Mouse (Mus musculus): ENCODE data around the gene Tead2. TPM values are rescaled to one million over a fixed set of nuclear protein-coding genes. Genes with fewer than 3 reads are reported as not detected.

The Tead2 gene
- polyA plus RNA-seq, 1 experiment = 8.0 TPM

DNA sequence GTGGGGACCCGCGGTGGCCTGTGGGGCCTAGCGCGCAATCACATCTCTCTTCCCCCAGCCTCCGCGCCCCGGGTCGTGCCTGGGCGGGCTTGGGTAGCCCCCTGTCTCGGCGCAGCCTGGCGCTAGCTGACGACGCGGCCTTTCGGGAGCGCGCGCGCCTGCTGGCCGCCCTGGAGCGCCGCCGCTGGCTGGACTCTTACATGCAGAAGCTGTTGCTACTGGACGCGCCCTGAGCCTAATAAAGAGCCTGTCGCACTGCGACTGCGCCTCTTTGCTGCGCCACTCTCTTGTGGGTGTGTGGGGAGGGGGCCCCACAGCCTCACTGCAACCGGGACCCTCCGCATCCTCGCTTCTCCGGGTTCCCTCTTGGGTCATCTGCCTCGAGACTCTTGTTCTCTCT, 34.0 kb upstream of the Tead2 start:
- no peaks in the 10 kb centered on the region for H3K36me3 ChIP-seq (ENCODE audit: control insufficient read depth, insufficient read depth, low read length)
- H3K27ac ChIP-seq (ENCODE audit: insufficient read depth, low read depth, low read length) = no peak overlapping the region
- H3K4me1 ChIP-seq (ENCODE audit: control insufficient read depth, insufficient read depth, insufficient read length, low read length) = peaks cover 10% of the 10 kb centered on the region
- H3K27me3 ChIP-seq (ENCODE audit: control insufficient read depth, insufficient read depth, low read length) = peaks cover 53% of the 10 kb centered on the region
- TF ChIP-seq POLR2A (IDR thresholded peaks at IDR 0.05; ENCODE audit: low read depth, low read length) (no peak), CTCF (IDR thresholded peaks at IDR 0.05; ENCODE audit: extremely low read depth, insufficient read length, insufficient replicate concordance, low read depth, low read length) (no peak)
- H3K4me3 ChIP-seq (ENCODE audit: low read depth, low read length) = peak overlapping the region; percentile 11; the same call in 1 of the 2 replicates
- 5% methylated on average over 35 of the region's 35 CpGs for WGBS

DNA sequence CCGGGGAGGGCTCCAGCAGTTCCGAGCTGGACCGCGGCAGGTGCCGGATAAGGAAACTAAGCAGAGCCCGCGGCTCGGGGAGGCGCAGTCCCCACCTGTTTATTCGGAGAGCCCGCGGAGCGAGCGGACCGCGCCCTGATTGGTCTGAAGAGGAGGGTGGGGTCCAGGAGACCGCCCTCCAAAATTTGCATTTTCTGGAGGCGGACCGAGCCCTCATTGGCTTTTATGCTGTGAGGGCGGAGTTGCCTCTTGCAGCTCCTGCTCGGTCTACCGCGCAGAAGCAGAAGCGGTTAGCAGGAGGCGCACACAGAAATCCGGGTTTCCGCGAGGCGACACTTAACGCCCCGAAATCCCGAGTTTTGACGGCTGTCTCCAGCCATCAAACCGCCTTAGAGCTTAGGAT, 33.4 kb upstream of the Tead2 start:
- no peak overlapping the region for H3K27ac ChIP-seq (ENCODE audit: insufficient read depth, low read depth, low read length)
- H3K4me3 ChIP-seq (ENCODE audit: low read depth, low read length) = peak overlapping the region; percentile 54
- TF ChIP-seq POLR2A (IDR thresholded peaks at IDR 0.05; ENCODE audit: low read depth, low read length) (no peak), CTCF (IDR thresholded peaks at IDR 0.05; ENCODE audit: extremely low read depth, insufficient read length, insufficient replicate concordance, low read depth, low read length) (no peak)
- peaks cover 46% of the 10 kb centered on the region for H3K27me3 ChIP-seq (ENCODE audit: control insufficient read depth, insufficient read depth, low read length)
- no peaks in the 10 kb centered on the region for H3K36me3 ChIP-seq (ENCODE audit: control insufficient read depth, insufficient read depth, low read length)
- peaks cover 10% of the 10 kb centered on the region for H3K4me1 ChIP-seq (ENCODE audit: control insufficient read depth, insufficient read depth, insufficient read length, low read length)
- under 1% methylated on average over 34 of the region's 34 CpGs for WGBS

DNA sequence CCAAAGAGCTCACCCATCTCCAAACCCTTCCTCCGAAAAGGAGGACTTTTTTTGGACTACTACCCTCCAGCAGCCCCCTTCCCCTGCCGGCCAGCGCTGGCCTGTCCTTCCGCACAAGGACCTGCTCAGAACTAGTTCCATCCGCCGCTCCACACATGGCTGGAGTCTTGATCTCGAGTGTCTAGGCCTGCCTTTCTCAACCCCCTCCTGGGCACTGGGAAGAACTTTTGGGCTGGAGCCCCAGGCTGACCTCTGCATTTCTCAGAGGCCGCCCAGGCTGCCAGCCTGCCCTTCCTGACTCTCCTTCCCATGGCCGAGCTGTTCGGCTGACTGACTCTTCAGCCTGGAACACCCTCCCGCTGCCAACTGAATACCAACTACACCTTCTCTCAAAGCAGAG, 32.9 kb upstream of the Tead2 start:
- Histone ChIP-seq H3K4me1 (ENCODE audit: control insufficient read depth, insufficient read depth, insufficient read length, low read length) (peaks cover 10% of the 10 kb centered on the region), H3K27ac (ENCODE audit: insufficient read depth, low read depth, low read length) (no peak overlapping the region), H3K36me3 (ENCODE audit: control insufficient read depth, insufficient read depth, low read length) (no peaks in the 10 kb centered on the region), H3K27me3 (ENCODE audit: control insufficient read depth, insufficient read depth, low read length) (peaks cover 42% of the 10 kb centered on the region), H3K4me3 (ENCODE audit: low read depth, low read length) (peak overlapping the region; percentile 40)
- 20% methylated on average over 11 of the region's 11 CpGs for WGBS
- no peak for TF ChIP-seq POLR2A (IDR thresholded peaks at IDR 0.05; ENCODE audit: low read depth, low read length)
- no peak for TF ChIP-seq CTCF (IDR thresholded peaks at IDR 0.05; ENCODE audit: extremely low read depth, insufficient read length, insufficient replicate concordance, low read depth, low read length)

DNA sequence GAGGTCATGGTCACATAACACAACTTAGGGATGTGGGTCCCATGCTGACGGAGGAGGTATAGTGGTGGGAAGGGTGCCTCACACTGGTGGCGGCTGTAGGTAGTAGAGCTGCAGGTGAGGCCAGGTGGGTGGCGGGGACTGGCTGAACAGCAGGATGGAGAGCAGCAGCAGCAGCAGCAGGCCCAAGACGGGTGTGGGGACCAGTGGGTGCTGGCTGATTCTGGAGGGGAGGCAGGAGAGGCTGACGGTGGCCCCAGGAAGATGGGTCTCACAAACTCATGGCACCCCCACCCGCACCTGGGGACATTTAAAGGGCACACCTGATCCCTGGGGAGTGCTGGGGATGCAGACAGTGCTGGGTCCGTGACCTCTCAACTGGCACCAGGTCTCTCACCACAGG, 31.9 kb upstream of the Tead2 start:
- Histone ChIP-seq H3K4me1 (ENCODE audit: control insufficient read depth, insufficient read depth, insufficient read length, low read length) (peaks cover 10% of the 10 kb centered on the region), H3K4me3 (ENCODE audit: low read depth, low read length) (no peak overlapping the region), H3K27me3 (ENCODE audit: control insufficient read depth, insufficient read depth, low read length) (peaks cover 32% of the 10 kb centered on the region), H3K27ac (ENCODE audit: insufficient read depth, low read depth, low read length) (no peak overlapping the region), H3K36me3 (ENCODE audit: control insufficient read depth, insufficient read depth, low read length) (no peaks in the 10 kb centered on the region)
- WGBS = 68% methylated on average over 7 of the region's 7 CpGs
- TF ChIP-seq CTCF (IDR thresholded peaks at IDR 0.05; ENCODE audit: extremely low read depth, insufficient read length, insufficient replicate concordance, low read depth, low read length) (no peak), POLR2A (IDR thresholded peaks at IDR 0.05; ENCODE audit: low read depth, low read length) (no peak)

DNA sequence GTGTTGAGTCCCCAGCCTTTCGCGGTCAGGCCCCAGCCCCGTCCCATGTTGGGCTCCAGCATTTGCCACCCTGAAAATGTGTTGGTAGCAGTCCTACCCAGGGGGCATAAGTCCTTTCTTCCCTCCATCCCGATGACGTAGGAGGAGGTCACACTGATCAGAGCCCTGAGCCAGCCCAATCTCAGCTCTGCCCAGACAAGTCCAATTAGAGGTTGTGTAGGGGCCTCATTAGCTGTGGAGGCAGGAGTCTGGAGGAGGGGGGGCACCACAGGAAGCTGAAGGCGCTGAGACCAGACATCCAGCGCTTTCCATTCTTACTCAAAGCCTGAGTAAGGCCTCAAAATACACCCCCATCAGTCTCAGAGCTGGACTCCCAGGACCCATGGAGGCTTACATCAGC, 29.6 kb upstream of the Tead2 start:
- WGBS = 74% methylated on average over 7 of the region's 7 CpGs
- TF ChIP-seq CTCF (IDR thresholded peaks at IDR 0.05; ENCODE audit: extremely low read depth, insufficient read length, insufficient replicate concordance, low read depth, low read length) (no peak), POLR2A (IDR thresholded peaks at IDR 0.05; ENCODE audit: low read depth, low read length) (no peak)
- Histone ChIP-seq H3K4me1 (ENCODE audit: control insufficient read depth, insufficient read depth, insufficient read length, low read length) (peaks cover 10% of the 10 kb centered on the region), H3K27ac (ENCODE audit: insufficient read depth, low read depth, low read length) (no peak overlapping the region), H3K36me3 (ENCODE audit: control insufficient read depth, insufficient read depth, low read length) (no peaks in the 10 kb centered on the region), H3K27me3 (ENCODE audit: control insufficient read depth, insufficient read depth, low read length) (peaks cover 28% of the 10 kb centered on the region), H3K4me3 (ENCODE audit: low read depth, low read length) (no peak overlapping the region)

DNA sequence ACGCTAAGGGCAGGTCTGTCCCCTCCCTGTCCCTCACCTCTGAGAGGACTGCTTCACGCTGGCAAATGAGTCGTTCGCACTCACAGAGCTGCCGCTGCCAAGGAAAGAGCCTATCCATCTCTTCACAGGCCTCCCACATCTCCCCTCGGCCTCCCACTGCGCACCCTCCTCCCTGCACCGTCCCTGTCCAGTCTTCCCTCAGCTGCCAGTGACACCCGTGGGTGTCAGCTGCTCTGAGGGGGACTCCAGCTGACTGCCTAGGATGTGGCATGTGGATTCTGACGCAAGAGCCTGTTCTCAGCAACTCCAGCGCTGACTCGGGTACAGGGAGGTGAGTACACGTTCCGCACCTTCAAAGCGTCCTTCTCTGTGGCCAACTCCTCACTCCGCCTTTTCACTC, 26.0 kb upstream of the Tead2 start:
- no peak overlapping the region for H3K27ac ChIP-seq (ENCODE audit: insufficient read depth, low read depth, low read length)
- no peak overlapping the region for H3K4me3 ChIP-seq (ENCODE audit: low read depth, low read length)
- no peaks in the 10 kb centered on the region for H3K4me1 ChIP-seq (ENCODE audit: control insufficient read depth, insufficient read depth, insufficient read length, low read length)
- 56% methylated on average over 16 of the region's 16 CpGs for WGBS
- no peaks in the 10 kb centered on the region for H3K36me3 ChIP-seq (ENCODE audit: control insufficient read depth, insufficient read depth, low read length)
- TF ChIP-seq POLR2A (IDR thresholded peaks at IDR 0.05; ENCODE audit: low read depth, low read length) (no peak), CTCF (IDR thresholded peaks at IDR 0.05; ENCODE audit: extremely low read depth, insufficient read length, insufficient replicate concordance, low read depth, low read length) (no peak)
- peaks cover 13% of the 10 kb centered on the region for H3K27me3 ChIP-seq (ENCODE audit: control insufficient read depth, insufficient read depth, low read length)

DNA sequence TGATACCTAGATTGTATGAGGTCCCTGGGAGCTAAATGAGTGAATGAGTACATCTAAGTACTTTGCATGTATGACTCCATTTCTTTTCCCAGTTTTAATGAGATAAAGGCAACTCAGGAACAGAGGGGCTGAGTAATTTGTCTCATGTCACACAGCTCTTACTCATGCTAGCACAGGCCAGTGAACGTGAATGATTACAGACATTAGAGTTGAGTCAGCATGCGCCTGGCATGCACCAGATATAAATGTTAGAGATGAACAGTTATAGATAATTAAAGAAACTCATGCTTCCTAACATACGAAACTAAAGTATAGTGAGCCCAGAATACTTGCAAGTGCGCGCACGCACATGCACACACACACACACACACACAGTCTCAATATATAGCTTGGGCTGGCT, 25.4 kb upstream of the Tead2 start:
- Histone ChIP-seq H3K4me3 (ENCODE audit: low read depth, low read length) (no peak overlapping the region), H3K4me1 (ENCODE audit: control insufficient read depth, insufficient read depth, insufficient read length, low read length) (no peaks in the 10 kb centered on the region), H3K27me3 (ENCODE audit: control insufficient read depth, insufficient read depth, low read length) (peaks cover 9% of the 10 kb centered on the region), H3K27ac (ENCODE audit: insufficient read depth, low read depth, low read length) (no peak overlapping the region), H3K36me3 (ENCODE audit: control insufficient read depth, insufficient read depth, low read length) (no peaks in the 10 kb centered on the region)
- WGBS = 86% methylated on average over 6 of the region's 6 CpGs
- no peak for TF ChIP-seq POLR2A (IDR thresholded peaks at IDR 0.05; ENCODE audit: low read depth, low read length)
- TF ChIP-seq CTCF (IDR thresholded peaks at IDR 0.05; ENCODE audit: extremely low read depth, insufficient read length, insufficient replicate concordance, low read depth, low read length) = no peak

DNA sequence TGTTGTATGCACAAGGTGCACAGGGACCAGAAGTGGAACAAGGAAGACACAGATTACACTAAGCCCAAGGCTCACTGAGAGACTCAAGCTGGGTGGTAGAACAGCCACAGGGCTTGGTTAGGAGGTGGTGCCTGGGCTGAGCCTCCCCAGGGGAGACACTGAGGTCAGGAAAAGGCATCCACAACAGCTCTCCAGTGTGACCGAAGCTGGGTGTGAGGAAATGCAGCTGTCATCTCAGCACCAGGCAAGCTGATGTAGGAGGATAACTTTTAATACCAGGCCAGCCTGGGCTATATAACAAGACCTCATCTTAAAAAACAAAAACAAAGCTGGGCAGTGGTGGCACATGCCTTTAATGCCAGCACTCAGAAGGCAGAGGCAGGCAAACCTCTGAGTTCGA, 24.4 kb upstream of the Tead2 start:
- H3K36me3 ChIP-seq (ENCODE audit: control insufficient read depth, insufficient read depth, low read length) = no peaks in the 10 kb centered on the region
- H3K4me3 ChIP-seq (ENCODE audit: low read depth, low read length) = no peak overlapping the region
- no peaks in the 10 kb centered on the region for H3K4me1 ChIP-seq (ENCODE audit: control insufficient read depth, insufficient read depth, insufficient read length, low read length)
- 0 out of 2 replicates have a peak, but pooled peaks cover 3% of the 10 kb centered on the region for H3K27me3 ChIP-seq (ENCODE audit: control insufficient read depth, insufficient read depth, low read length)
- no peak overlapping the region for H3K27ac ChIP-seq (ENCODE audit: insufficient read depth, low read depth, low read length)
- TF ChIP-seq CTCF (IDR thresholded peaks at IDR 0.05; ENCODE audit: extremely low read depth, insufficient read length, insufficient replicate concordance, low read depth, low read length) (no peak), POLR2A (IDR thresholded peaks at IDR 0.05; ENCODE audit: low read depth, low read length) (no peak)
- 56% methylated on average over 2 of the region's 2 CpGs for WGBS

All from small intestine, adult 2 months (tissue).